Mouse (Mus musculus) stomach, postnatal 0 days (tissue): Measurements from ENCODE around the gene Tmem184b. TPM values are rescaled to one million over a fixed set of nuclear protein-coding genes. Genes with fewer than 3 reads are reported as not detected.

Source experiments
- ATAC-seq: fragments of 200-750 bp; cut with Nextera tagmentation; 2 replicates; pipeline ENCODE4 v1.8.0; 2017; ENCODE audit not compliant: low FRiP score, low TSS enrichment
- DNase-seq: peaks from one replicate; pipeline ENCODE4 v3.0.0-alpha.2; 2016; ENCODE audit warnings: low spot score
- H3K27ac ChIP-seq: fragments of 300-500 bp; sonication (generic); replicated peaks from 2 replicates; pipeline ENCODE4 v1.5.1; 2014; ENCODE audit warnings: mild to moderate bottlenecking, control low read depth
- H3K27me3 ChIP-seq: fragments of 300-500 bp; sonication (generic); 2 replicates; pipeline ENCODE4 v1.6.1; 2014; ENCODE audit warnings: low read length; ENCODE audit not compliant: control insufficient read depth, insufficient read depth
- H3K36me3 ChIP-seq: fragments of 300-500 bp; sonication (generic); 2 replicates; pipeline ENCODE4 v1.6.1; 2014; ENCODE audit warnings: low read length, mixed read lengths; ENCODE audit not compliant: control insufficient read depth, insufficient read depth
- H3K4me1 ChIP-seq: fragments of 300-500 bp; sonication (generic); replicated peaks from 2 replicates; pipeline ENCODE4 v1.6.1; 2014; ENCODE audit warnings: antibody characterized with exemption; ENCODE audit not compliant: control insufficient read depth, insufficient read depth
- H3K4me2 ChIP-seq: fragments of 300-500 bp; sonication (generic); replicated peaks from 2 replicates; pipeline ENCODE4 v1.6.1; 2014; ENCODE audit warnings: low read depth, mild to moderate bottlenecking, control low read depth, moderate library complexity
- H3K4me3 ChIP-seq: fragments of 300-500 bp; sonication (generic); 2 replicates; pipeline ENCODE4 v1.5.1; 2014; ENCODE audit warnings: low read depth, low read length, control low read depth
- H3K9ac ChIP-seq: fragments of 300-500 bp; sonication (generic); 2 replicates; pipeline ENCODE4 v1.6.1; 2014; ENCODE audit warnings: mild to moderate bottlenecking, low read length, control low read depth, mixed read lengths
- H3K9me3 ChIP-seq: fragments of 300-500 bp; sonication (generic); 2 replicates; pipeline ENCODE4 v1.6.1; 2016; ENCODE audit warnings: low read length; ENCODE audit not compliant: control insufficient read depth
- CTCF ChIP-seq: IDR thresholded peaks from 2 replicates; pipeline ENCODE4 v1.5.1; 2016; ENCODE audit warnings: antibody characterized with exemption, low read depth, mild to moderate bottlenecking, moderate library complexity
- EP300 ChIP-seq: optimal IDR thresholded peaks from 2 replicates; pipeline ENCODE3; 2016; ENCODE audit warnings: antibody characterized with exemption
- WGBS: fragments of 180-500 bp; shearing (Covaris S2); extraction: QIAGEN DNeasy Blood & Tissue Kit; methylation state at CpG from one replicate; pipeline ENCODE4 v1.1.7; 2014; 5-methylcytosine and 5-hydroxymethylcytosine counted together
- polyA plus RNA-seq: library from polyadenylated mRNA; unstranded; fragments of >200 nt; fragmentation: Nextera tagmentation; extraction: Ambion mirVana; gene quantifications from 2 replicates; pipeline ENCODE4 v1.2.1, GENCODE M21; 2015

The Tmem184b gene
- polyA plus RNA-seq, 1 experiment from 2014 or later: 21.2 TPM

DNA sequence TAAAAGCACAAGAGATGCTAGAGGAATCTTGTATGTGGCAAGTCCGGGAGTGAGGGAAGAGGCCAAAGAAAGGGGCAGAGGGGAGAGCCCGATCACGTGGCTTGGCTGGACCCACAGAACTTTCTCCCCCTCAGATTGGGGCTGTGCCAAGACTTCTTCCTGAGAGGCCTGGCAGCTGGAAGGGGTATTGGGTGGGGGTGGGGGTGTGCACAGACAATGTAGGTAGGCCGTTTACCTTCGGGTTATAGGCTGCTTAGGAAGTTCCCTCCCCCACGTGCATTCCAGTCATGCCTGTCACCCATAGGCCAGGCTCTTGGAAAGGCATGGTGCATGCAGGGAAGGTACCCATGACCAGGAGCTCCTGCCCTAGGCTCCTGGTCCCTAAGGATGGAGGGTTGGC lies 43.4 kb downstream of the Tmem184b start:
- no peak overlapping the region for H3K27ac ChIP-seq
- H3K4me1 ChIP-seq: peaks cover 12% of the 10 kb centered on the region
- 0 out of 2 replicates have a peak overlapping the region, but pooled peaks have one; percentile 14 for H3K9ac ChIP-seq
- H3K4me3 ChIP-seq: no peak overlapping the region
- no peak for TF ChIP-seq EP300
- TF ChIP-seq CTCF: no peak
- H3K9me3 ChIP-seq: no peaks in the 10 kb centered on the region
- DNase-seq: peak; percentile 63
- H3K36me3 ChIP-seq: peaks cover 13% of the 10 kb centered on the region; the same call in 1 of the 2 replicates
- WGBS: 5% methylated on average over 6 of the region's 6 CpGs
- H3K27me3 ChIP-seq: no peaks in the 10 kb centered on the region
- peak; percentile 18; the same call in 1 of the 2 replicates for ATAC-seq
- no peak overlapping the region for H3K4me2 ChIP-seq

DNA sequence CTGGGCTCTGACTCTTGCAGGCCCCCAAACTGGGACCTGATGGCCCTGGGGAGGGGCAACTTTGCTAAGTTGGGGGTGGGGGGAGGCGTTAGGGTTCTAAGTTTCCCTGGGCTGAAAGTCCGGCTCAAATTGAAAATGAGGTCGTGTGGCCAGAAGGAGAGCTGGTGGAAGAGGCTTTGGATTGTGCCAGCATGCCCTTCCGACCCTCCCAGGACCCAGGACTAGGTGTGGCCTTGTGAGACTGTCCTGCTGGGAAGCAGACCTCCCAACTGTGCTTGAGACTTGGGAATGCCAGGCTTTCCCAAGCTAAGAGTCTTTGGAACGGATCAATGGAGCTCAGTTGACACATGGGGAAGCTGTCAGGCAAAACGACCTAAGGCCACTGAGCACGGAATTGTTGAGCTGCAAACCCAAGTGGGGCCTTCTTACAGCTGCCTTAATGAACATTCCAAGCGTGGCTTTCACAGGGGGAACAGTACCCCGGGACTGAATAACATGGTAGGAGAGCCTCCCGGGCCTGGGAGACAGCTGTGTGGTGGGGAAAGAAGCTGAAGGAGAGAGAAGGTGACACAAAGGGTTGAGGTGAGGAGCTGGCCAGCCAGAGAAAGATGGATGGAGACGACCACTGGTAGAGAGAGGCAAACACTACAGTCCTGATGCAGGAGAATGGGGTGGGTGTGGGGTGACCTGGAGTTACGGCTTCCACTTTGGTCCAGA lies 45.2 kb downstream of the Tmem184b start:
- Histone ChIP-seq H3K36me3 (peaks cover 7% of the 10 kb centered on the region; the same call in 1 of the 2 replicates), H3K4me2 (peak overlapping the region; percentile 93), H3K4me1 (peaks cover 12% of the 10 kb centered on the region), H3K4me3 (no peak overlapping the region), H3K27ac (peak overlapping the region; percentile 87), H3K9me3 (no peaks in the 10 kb centered on the region), H3K27me3 (no peaks in the 10 kb centered on the region), H3K9ac (peak overlapping the region; percentile 13; the same call in 1 of the 2 replicates)
- DNase-seq: no peak
- no peak for ATAC-seq
- TF ChIP-seq EP300 (no peak), CTCF (no peak)
- 36% methylated on average over 12 of the region's 12 CpGs for WGBS

GRCm38 (mm10) chr15:79357036-79357911 lies 46.1 kb downstream of the Tmem184b start:
- Histone ChIP-seq H3K4me1 (peaks cover 15% of the 10 kb centered on the region), H3K36me3 (peaks cover 3% of the 10 kb centered on the region; the same call in 1 of the 2 replicates), H3K4me3 (peak overlapping the region; percentile 46), H3K9me3 (no peaks in the 10 kb centered on the region), H3K27ac (peak overlapping the region; percentile 87), H3K9ac (peak overlapping the region; percentile 63), H3K27me3 (no peaks in the 10 kb centered on the region), H3K4me2 (peak overlapping the region; percentile 93)
- WGBS: under 1% methylated on average over 53 of the region's 77 CpGs
- DNase-seq: peak; percentile 95
- TF ChIP-seq EP300: no peak
- TF ChIP-seq CTCF: peak; percentile 52
- peak; percentile 88 for ATAC-seq

DNA sequence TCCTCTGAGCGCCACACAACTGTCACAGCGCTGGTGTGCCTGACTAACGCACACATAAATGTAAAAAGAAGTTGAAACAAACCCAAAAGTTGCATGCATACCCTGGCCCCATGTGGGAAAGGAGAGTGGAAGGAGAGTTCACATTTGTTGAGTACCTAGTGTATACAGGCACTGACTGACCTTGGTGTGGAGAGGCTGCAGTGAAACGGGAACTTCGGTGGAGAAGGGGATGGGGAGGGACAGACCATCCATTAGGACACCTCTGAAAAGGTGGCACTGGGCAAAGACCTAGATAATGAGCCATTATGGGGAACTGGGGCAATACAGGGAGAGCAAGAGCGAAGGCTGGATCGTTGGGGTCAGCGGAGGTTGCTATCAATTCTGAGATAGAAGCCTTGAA lies 46.9 kb downstream of the Tmem184b start:
- peak overlapping the region; percentile 93 for H3K4me2 ChIP-seq
- peak overlapping the region; percentile 46 for H3K4me3 ChIP-seq
- H3K27me3 ChIP-seq: no peaks in the 10 kb centered on the region
- DNase-seq: no peak
- H3K27ac ChIP-seq: 0 out of 2 replicates have a peak overlapping the region, but pooled peaks have one; percentile 87
- no peak for ATAC-seq
- peaks cover 20% of the 10 kb centered on the region for H3K4me1 ChIP-seq
- 69% methylated on average over 8 of the region's 8 CpGs for whole genome bisulfite sequencing
- TF ChIP-seq EP300 (no peak), CTCF (no peak)
- no peaks in the 10 kb centered on the region for H3K36me3 ChIP-seq
- H3K9ac ChIP-seq: peak overlapping the region; percentile 63; the same call in 1 of the 2 replicates
- H3K9me3 ChIP-seq: no peaks in the 10 kb centered on the region

DNA sequence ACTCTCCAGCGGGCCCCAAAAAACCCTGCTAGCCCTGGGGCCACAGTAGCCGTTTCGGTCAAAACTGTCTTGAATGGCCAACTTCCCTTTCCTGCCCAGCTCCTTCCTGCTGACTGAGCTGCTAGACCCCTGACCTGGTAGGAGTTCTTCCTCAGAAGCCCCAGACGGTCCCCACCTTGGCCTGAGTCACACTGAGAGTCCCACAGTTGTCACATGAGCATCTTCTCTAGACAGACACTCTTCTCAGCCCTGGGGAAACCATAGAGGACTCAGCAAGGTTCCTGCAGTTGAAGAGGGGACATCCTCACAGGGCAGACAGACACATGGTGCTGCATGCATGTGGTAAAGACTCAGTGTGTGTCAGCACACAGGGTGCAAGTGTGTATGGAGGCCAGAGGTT lies 48.8 kb downstream of the Tmem184b start:
- no peak for TF ChIP-seq EP300
- TF ChIP-seq CTCF: no peak

More for the DNA sequence above, 48.8 kb downstream of the Tmem184b start:
- Histone ChIP-seq H3K4me3 (no peak overlapping the region), H3K27ac (no peak overlapping the region), H3K4me2 (no peak overlapping the region), H3K9me3 (no peaks in the 10 kb centered on the region), H3K27me3 (no peaks in the 10 kb centered on the region), H3K9ac (no peak overlapping the region), H3K36me3 (no peaks in the 10 kb centered on the region), H3K4me1 (peaks cover 26% of the 10 kb centered on the region)
- no peak for ATAC-seq
- 85% methylated on average over 4 of the region's 4 CpGs for WGBS
- no peak for DNase-seq
